Mouse (Mus musculus) CH12.LX (cell line): ENCODE measurements around the gene Plcg2. TPM values are rescaled to one million over a fixed set of nuclear protein-coding genes. Genes with fewer than 3 reads are reported as not detected.

Experiments
- DNase-seq: peaks from one replicate; pipeline ENCODE4 v3.0.0-alpha.2; 2013; ENCODE audit errors: extremely low read depth
- H3K27ac ChIP-seq: 2 replicates; pipeline ENCODE4 v1.5.1; 2012; ENCODE audit warnings: low read depth, mild to moderate bottlenecking, control low read depth, moderate library complexity; ENCODE audit not compliant: insufficient read depth
- H3K27me3 ChIP-seq: replicated peaks from 2 replicates; pipeline ENCODE3; 2012; ENCODE audit warnings: inconsistent platforms
- H3K36me3 ChIP-seq, 2 experiments: replicated peaks in 1 of 2; 2 replicates each; pipeline versions ENCODE3 to v1.6.1; 2012; ENCODE audit warnings: inconsistent platforms in 1 of 2, low read length in 1 of 2, mild to moderate bottlenecking in 1 of 2, mixed read lengths in 1 of 2, moderate library complexity in 1 of 2; ENCODE audit not compliant: control insufficient read depth in 1 of 2, insufficient read depth in 1 of 2
- H3K4me1 ChIP-seq, 2 experiments: 2 replicates each; pipeline ENCODE4 v1.6.1; 2012; ENCODE audit warnings: inconsistent platforms in 1 of 2, moderate library complexity in 1 of 2; ENCODE audit not compliant: insufficient read depth in 2 of 2, control insufficient read depth in 1 of 2
- H3K4me2 ChIP-seq: 2 replicates; pipeline ENCODE4 v1.6.1; 2012; ENCODE audit warnings: low read depth, mild to moderate bottlenecking, control low read depth; ENCODE audit not compliant: poor library complexity, insufficient read depth, severe bottlenecking
- H3K4me3 ChIP-seq, 3 experiments: fragments of 150-350 bp in 1 of 3; sonication (generic) in 1 of 3; replicated peaks in 1 of 3; 2 replicates each; pipeline versions ENCODE3 to v1.5.1; 2011 to 2012; ENCODE audit warnings: low read depth in 2 of 3, low read length in 2 of 3, mild to moderate bottlenecking in 2 of 3, moderate library complexity in 2 of 3, control low read depth in 1 of 3, improper control_type of control experiment in 1 of 3, inconsistent platforms in 1 of 3, mixed read lengths in 1 of 3; ENCODE audit not compliant: poor library complexity in 1 of 3
- H3K79me2 ChIP-seq: replicated peaks from 2 replicates; pipeline ENCODE4 v1.6.1; 2012; ENCODE audit warnings: mild to moderate bottlenecking, moderate library complexity; ENCODE audit not compliant: control insufficient read depth, poor library complexity, insufficient read depth, severe bottlenecking; ENCODE audit errors: extremely low read depth
- H3K9ac ChIP-seq: 2 replicates; pipeline ENCODE4 v1.6.1; 2012; ENCODE audit warnings: low read depth, mild to moderate bottlenecking, control low read depth, moderate library complexity; ENCODE audit not compliant: insufficient read depth
- H3K9me3 ChIP-seq: replicated peaks from 2 replicates; pipeline ENCODE3; 2012; ENCODE audit warnings: low read length, inconsistent platforms, mixed read lengths
- BHLHE40 ChIP-seq: IDR thresholded peaks from 2 replicates; pipeline ENCODE4 v1.6.1; 2011; ENCODE audit warnings: mild to moderate bottlenecking, low read depth, low read length, improper control_type of control experiment
- CHD1 ChIP-seq: IDR thresholded peaks from 2 replicates; pipeline ENCODE4 v1.6.1; 2012; ENCODE audit warnings: low read depth, low read length, improper control_type of control experiment, inconsistent platforms
- CHD2 ChIP-seq: IDR thresholded peaks from 2 replicates; pipeline ENCODE4 v1.6.1; 2011; ENCODE audit warnings: low read length, improper control_type of control experiment
- CTCF ChIP-seq, 2 experiments: IDR thresholded peaks in 1 of 2; conservative IDR thresholded peaks in 1 of 2; 2 replicates each; pipeline ENCODE4 v1.5.1; 2011 to 2012; ENCODE audit warnings: low read depth in 2 of 2, low read length in 2 of 2, improper control_type of control experiment in 1 of 2, inconsistent platforms in 1 of 2, mild to moderate bottlenecking in 1 of 2, moderate library complexity in 1 of 2
- E2F4 ChIP-seq: IDR thresholded peaks from 2 replicates; pipeline ENCODE4 v1.6.1; 2011; ENCODE audit warnings: low read depth, low read length, improper control_type of control experiment; ENCODE audit not compliant: insufficient replicate concordance
- ELF1 ChIP-seq: IDR thresholded peaks from 2 replicates; pipeline ENCODE4 v1.6.1; 2014; ENCODE audit warnings: low read depth, mild to moderate bottlenecking, inconsistent platforms, low read length, improper control_type of control experiment
- EP300 ChIP-seq: IDR thresholded peaks from 2 replicates; pipeline ENCODE4 v1.6.1; 2011; ENCODE audit warnings: low read length, improper control_type of control experiment
- ETS1 ChIP-seq: conservative IDR thresholded peaks from 2 replicates; pipeline ENCODE4 v1.6.1; 2012; ENCODE audit warnings: low read depth, mild to moderate bottlenecking, inconsistent platforms, low read length, improper control_type of control experiment, moderate library complexity
- GABPA ChIP-seq: IDR thresholded peaks from 2 replicates; pipeline ENCODE4 v1.6.1; 2012; ENCODE audit warnings: low read depth, low read length, improper control_type of control experiment, inconsistent platforms; ENCODE audit not compliant: insufficient replicate concordance
- HCFC1 ChIP-seq: IDR thresholded peaks from 2 replicates; pipeline ENCODE4 v1.6.1; 2012; ENCODE audit warnings: low read depth, mild to moderate bottlenecking, inconsistent platforms, low read length, improper control_type of control experiment
- IRF4 ChIP-seq: IDR thresholded peaks from 2 replicates; pipeline ENCODE4 v1.6.1; 2014; ENCODE audit warnings: low read depth, mild to moderate bottlenecking, inconsistent platforms, low read length, improper control_type of control experiment
- JUN ChIP-seq: IDR thresholded peaks from 2 replicates; pipeline ENCODE4 v1.6.1; 2011; ENCODE audit warnings: low read depth, mild to moderate bottlenecking, low read length, improper control_type of control experiment, moderate library complexity; ENCODE audit not compliant: insufficient read depth
- JUND ChIP-seq: conservative IDR thresholded peaks from 2 replicates; pipeline ENCODE4 v1.6.1; 2011; ENCODE audit warnings: low read depth, low read length, improper control_type of control experiment
- KAT2A ChIP-seq: IDR thresholded peaks from 2 replicates; pipeline ENCODE4 v1.6.1; 2012; ENCODE audit warnings: low read length, improper control_type of control experiment, inconsistent platforms; ENCODE audit not compliant: insufficient replicate concordance
- MAFK ChIP-seq: IDR thresholded peaks from 2 replicates; pipeline ENCODE4 v1.6.1; 2011; ENCODE audit warnings: low read length, improper control_type of control experiment; ENCODE audit not compliant: insufficient replicate concordance
- MAX ChIP-seq: IDR thresholded peaks from 2 replicates; pipeline ENCODE4 v1.6.1; 2011; ENCODE audit warnings: low read length, improper control_type of control experiment
- MAZ ChIP-seq: IDR thresholded peaks from 2 replicates; pipeline ENCODE4 v1.6.1; 2012; ENCODE audit warnings: low read depth, mild to moderate bottlenecking, inconsistent platforms, low read length, improper control_type of control experiment, moderate library complexity
- MEF2A ChIP-seq: IDR thresholded peaks from 2 replicates; pipeline ENCODE4 v1.6.1; 2014; ENCODE audit warnings: low read depth, mild to moderate bottlenecking, inconsistent platforms, low read length, improper control_type of control experiment, borderline replicate concordance
- MXI1 ChIP-seq: IDR thresholded peaks from 2 replicates; pipeline ENCODE4 v1.6.1; 2011; ENCODE audit warnings: mild to moderate bottlenecking, low read depth, low read length, improper control_type of control experiment
- MYC ChIP-seq: IDR thresholded peaks from 2 replicates; pipeline ENCODE4 v1.6.1; 2011; ENCODE audit warnings: low read depth, mild to moderate bottlenecking, improper control_type of control experiment, low read length
- NELFE ChIP-seq: IDR thresholded peaks from 2 replicates; pipeline ENCODE4 v1.6.1; 2011; ENCODE audit warnings: low read depth, low read length, improper control_type of control experiment
- NRF1 ChIP-seq: IDR thresholded peaks from 2 replicates; pipeline ENCODE4 v1.6.1; 2014; ENCODE audit warnings: low read depth, mild to moderate bottlenecking, inconsistent platforms, low read length, improper control_type of control experiment, moderate library complexity
- PAX5 ChIP-seq: IDR thresholded peaks from 2 replicates; pipeline ENCODE4 v1.6.1; 2012; ENCODE audit warnings: low read length, inconsistent platforms, mixed read lengths
- POLR2A ChIP-seq: IDR thresholded peaks from 2 replicates; pipeline ENCODE4 v1.6.1; 2011; ENCODE audit warnings: low read depth, mild to moderate bottlenecking, improper control_type of control experiment, low read length
- POLR2AphosphoS2 ChIP-seq: IDR thresholded peaks from 2 replicates; pipeline ENCODE4 v1.6.1; 2011; ENCODE audit warnings: low read depth, low read length, improper control_type of control experiment
- RAD21 ChIP-seq: IDR thresholded peaks from 2 replicates; pipeline ENCODE4 v1.6.1; 2011; ENCODE audit warnings: low read depth, mild to moderate bottlenecking, low read length, improper control_type of control experiment, moderate library complexity
- RCOR1 ChIP-seq: conservative IDR thresholded peaks from 2 replicates; pipeline ENCODE4 v1.6.1; 2012; ENCODE audit warnings: low read depth, mild to moderate bottlenecking, inconsistent platforms, low read length, improper control_type of control experiment
- SIN3A ChIP-seq: IDR thresholded peaks from 2 replicates; pipeline ENCODE4 v1.6.1; 2012; ENCODE audit warnings: low read length, improper control_type of control experiment, inconsistent platforms
- SMC3 ChIP-seq: IDR thresholded peaks from 2 replicates; pipeline ENCODE4 v1.6.1; 2011; ENCODE audit warnings: low read depth, low read length, improper control_type of control experiment
- TBP ChIP-seq: conservative IDR thresholded peaks from 2 replicates; pipeline ENCODE4 v1.6.1; 2011; ENCODE audit warnings: low read depth, low read length, improper control_type of control experiment
- TCF12 ChIP-seq: IDR thresholded peaks from 2 replicates; pipeline ENCODE4 v1.6.1; 2014; ENCODE audit warnings: low read depth, mild to moderate bottlenecking, inconsistent platforms, low read length, improper control_type of control experiment
- UBTF ChIP-seq: IDR thresholded peaks from 2 replicates; pipeline ENCODE4 v1.6.1; 2012; ENCODE audit warnings: low read depth, mild to moderate bottlenecking, inconsistent platforms, low read length, improper control_type of control experiment, moderate library complexity
- USF1 ChIP-seq: IDR thresholded peaks from 2 replicates; pipeline ENCODE4 v1.6.1; 2014; ENCODE audit warnings: low read depth, mild to moderate bottlenecking, inconsistent platforms, low read length, improper control_type of control experiment
- USF2 ChIP-seq: conservative IDR thresholded peaks from 2 replicates; pipeline ENCODE4 v1.6.1; 2011; ENCODE audit warnings: low read depth, low read length, improper control_type of control experiment
- ZC3H11A ChIP-seq: IDR thresholded peaks from 2 replicates; pipeline ENCODE4 v1.6.1; 2012; ENCODE audit warnings: low read depth, mild to moderate bottlenecking, inconsistent platforms, low read length, improper control_type of control experiment
- ZKSCAN1 ChIP-seq: IDR thresholded peaks from 2 replicates; pipeline ENCODE4 v1.6.1; 2012; ENCODE audit warnings: low read depth, inconsistent platforms, low read length, improper control_type of control experiment, borderline replicate concordance
- ZMIZ1 ChIP-seq: IDR thresholded peaks from 2 replicates; pipeline ENCODE4 v1.6.1; 2012; ENCODE audit warnings: low read depth, mild to moderate bottlenecking, inconsistent platforms, low read length, improper control_type of control experiment
- ZNF384 ChIP-seq: IDR thresholded peaks from 2 replicates; pipeline ENCODE4 v1.6.1; 2012; ENCODE audit warnings: low read depth, low read length, improper control_type of control experiment, inconsistent platforms
- dilution Hi-C: fragments of 300-500 bp; cut with MboI; formaldehyde crosslinking; loops from 2 replicates; pipeline ENCODE4 v1.14.3; 2020; ENCODE audit warnings: low sequenced_read_pairs; ENCODE audit not compliant: extremely low pct_unique_long_range_greater_than_20kb, extremely low pct_ligation_motif_present
- in situ Hi-C: fragments of 300-500 bp; cut with MboI; formaldehyde crosslinking; loops from 3 replicates; pipeline ENCODE4 v1.14.3; 2019; ENCODE audit warnings: low sequenced_read_pairs, low pct_ligation_motif_present, low pct_unique_long_range_greater_than_20kb, mixed read lengths
- polyA plus RNA-seq: library from polyadenylated mRNA; unstranded; fragments of >175 nt; gene quantifications from 2 replicates; pipeline ENCODE4 v1.2.1, GENCODE M21; 2012; ENCODE audit warnings: low read depth; ENCODE audit not compliant: insufficient read length
- total RNA-seq, 2 experiments: library from RNA; depleted of rRNA; stranded (reverse); fragments of 300-350 nt in 1 of 2; fragments of >200 nt in 1 of 2; gene quantifications; 2 replicates each; pipeline ENCODE4 v1.2.3; 2012 to 2014

The Plcg2 gene
- total and polyA plus RNA-seq, 3 experiments = 129 to 196 (median 194) TPM

DNA sequence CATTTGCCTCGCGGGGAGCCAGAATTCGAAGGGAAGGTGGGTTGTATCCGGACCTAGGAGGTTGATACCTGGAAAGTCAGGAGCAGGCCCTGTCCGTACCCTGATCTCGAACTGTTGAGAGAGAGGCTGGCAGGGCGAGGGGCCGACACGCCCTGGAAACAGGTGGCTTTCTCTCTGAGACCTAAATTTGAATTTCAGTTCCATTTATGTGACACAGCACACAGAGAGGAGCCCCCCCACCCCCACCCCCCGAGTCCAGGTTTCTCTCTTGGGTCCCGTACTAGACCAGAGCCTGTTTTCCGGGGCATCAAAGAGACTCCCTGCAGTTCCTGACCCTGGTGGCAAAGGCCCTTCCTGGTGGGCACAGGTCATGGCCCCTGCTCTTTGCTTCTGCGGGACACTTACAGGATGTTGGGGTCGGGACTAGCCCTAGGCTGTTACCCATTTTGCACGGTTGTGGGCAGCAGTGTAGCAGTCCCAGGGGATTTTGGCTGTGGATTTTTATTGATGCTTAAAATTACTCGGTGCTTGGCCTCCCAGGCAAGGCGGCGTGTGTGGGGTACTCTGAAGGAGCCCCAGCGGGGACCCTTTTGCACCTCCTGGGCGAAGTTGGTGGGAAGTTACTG lies 937 bp downstream of the Plcg2 start:
- H3K4me2 ChIP-seq = peak overlapping the region; percentile 38
- peak overlapping the region; percentile 86 for H3K9ac ChIP-seq
- no peaks in the 10 kb centered on the region for H3K9me3 ChIP-seq
- peak; percentile 83 for DNase-seq
- H3K27ac ChIP-seq = peak overlapping the region; percentile 93
- no peak for TF ChIP-seq E2F4
- TF ChIP-seq JUN = no peak
- TF ChIP-seq MAFK = 0 out of 2 replicates have a peak, but pooled peaks have one; percentile 29
- peak; percentile 52; the same call in 1 of the 2 replicates for TF ChIP-seq MAX
- TF ChIP-seq NELFE = 0 out of 2 replicates have a peak, but pooled peaks have one; percentile 9
- TF ChIP-seq ZC3H11A = no peak
- TF ChIP-seq SMC3 = no peak; the same call in none of the 2 replicates
- TF ChIP-seq UBTF = no peak; the same call in 1 of the 2 replicates
- TF ChIP-seq SIN3A = peak; percentile 96
- TF ChIP-seq ZMIZ1 = no peak
- TF ChIP-seq ZNF384 = no peak
- no peak for TF ChIP-seq USF2
- no peak; the same call in 1 of the 2 replicates for TF ChIP-seq RCOR1
- TF ChIP-seq JUND = no peak
- TF ChIP-seq BHLHE40 = peak; percentile 53; the same call in 1 of the 2 replicates
- 0 out of 2 replicates have a peak, but pooled peaks have one; percentile 44 for TF ChIP-seq TBP
- TF ChIP-seq CHD2 = no peak; the same call in 1 of the 2 replicates
- TF ChIP-seq HCFC1 = no peak
- peak; percentile 60 for TF ChIP-seq MYC
- TF ChIP-seq CHD1 = 0 out of 2 replicates have a peak, but pooled peaks have one; percentile 48
- TF ChIP-seq KAT2A = no peak
- no peak for TF ChIP-seq PAX5
- no peak for TF ChIP-seq NRF1
- no peak for TF ChIP-seq GABPA
- TF ChIP-seq TCF12 = peak; percentile 89
- peak; percentile 48 for TF ChIP-seq ETS1
- TF ChIP-seq ELF1 = peak; percentile 28; the same call in 1 of the 2 replicates
- no peak for TF ChIP-seq ZKSCAN1
- TF ChIP-seq POLR2A = peak; percentile 55; the same call in 1 of the 2 replicates
- peak; percentile 78 for TF ChIP-seq MEF2A
- peak; percentile 50 for TF ChIP-seq EP300
- TF ChIP-seq IRF4 = peak; percentile 52
- TF ChIP-seq MAZ = peak; percentile 88; the same call in 1 of the 2 replicates
- TF ChIP-seq USF1 = no peak
- TF ChIP-seq MXI1 = peak; percentile 80
- TF ChIP-seq RAD21 = no peak
- TF ChIP-seq CTCF (conservative IDR thresholded peaks at IDR 0.05 in 1 of 2, IDR thresholded peaks at IDR 0.05 in 1 of 2; ENCODE audit: low read depth in 2 of 2, low read length in 2 of 2) = no peak
- TF ChIP-seq POLR2AphosphoS2 = no peak
- peaks cover 41 to 68% of the 10 kb centered on the region in 2 experiments for H3K4me1 ChIP-seq
- peak overlapping the region; percentile 81 to 95 (median 95) for H3K4me3 ChIP-seq
- peaks cover 46% of the 10 kb centered on the region for H3K79me2 ChIP-seq
- in situ Hi-C loops (loop anchor here (5.0 kb wide), 1 partner anchor 38 kb away; no protein-coding TSS in a partner anchor), dilution Hi-C loops (no loop called here)
- no peaks in the 10 kb centered on the region for H3K27me3 ChIP-seq
- peaks cover under 1 to 12% of the 10 kb centered on the region in 2 experiments for H3K36me3 ChIP-seq
